Mouse (Mus musculus): ENCODE measurements around the gene Rnf121. TPM values are rescaled to one million over a fixed set of nuclear protein-coding genes. Genes with fewer than 3 reads are reported as not detected.

The Rnf121 gene
- polyA plus RNA-seq (2014; fragmentation: Illumina TruSeq; extraction: RNeasy Lipid Tissue Mini Kit (QIAGEN cat#74804); ENCODE audit: low read depth, low replicate concordance) = 18.5 TPM

DNA sequence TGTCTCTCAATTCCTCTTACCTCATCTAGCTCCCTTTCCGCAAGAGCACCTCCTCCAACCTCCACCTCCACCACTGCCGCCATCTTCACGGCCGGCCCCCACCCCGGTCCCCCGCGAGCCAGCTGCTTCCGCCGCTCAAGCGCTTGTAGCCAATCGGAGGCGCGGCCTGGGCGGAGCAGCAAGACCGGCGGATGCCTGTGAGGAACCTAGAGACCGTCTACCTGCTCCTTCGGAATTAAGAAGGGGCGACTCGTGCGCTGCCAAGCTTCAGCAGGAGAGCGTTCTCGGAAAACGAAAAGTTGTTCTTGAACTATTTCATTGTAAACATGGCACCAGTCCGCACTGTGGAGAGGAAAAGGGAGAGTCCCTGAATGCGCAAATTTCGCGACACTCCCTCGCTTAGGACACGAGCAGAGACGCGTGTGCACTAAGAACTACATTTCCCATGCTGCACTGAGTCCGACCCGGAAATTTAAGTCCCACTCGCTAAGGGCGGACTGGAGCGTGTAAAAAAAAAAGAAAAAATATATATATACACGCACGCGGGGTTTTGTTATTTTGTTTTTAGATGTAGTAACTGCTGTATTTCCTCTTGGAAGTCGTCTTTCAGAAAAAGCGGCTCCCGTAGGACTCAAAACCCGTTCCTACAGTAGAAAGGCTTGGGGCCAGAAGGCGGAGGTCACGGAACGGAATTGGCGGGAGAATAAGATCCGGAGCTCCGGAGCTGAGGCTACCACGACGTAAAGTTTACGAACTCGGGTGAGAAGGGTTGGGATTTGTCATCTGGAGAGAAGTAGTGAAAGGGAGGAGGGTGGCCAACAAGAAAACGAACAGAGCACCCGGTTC, at the start of gene Rnf121, which contains the start of the genes Xndc1 and Xntrpc:
Gene Rnf121, minus strand, starts transcription at position 424 of the 846 bp plus-strand sequence.
Gene Xndc1, plus strand, starts transcription at position 466 of the 846 bp plus-strand sequence.
Gene Xntrpc, plus strand, starts transcription at position 668 of the 846 bp plus-strand sequence.

DNA sequence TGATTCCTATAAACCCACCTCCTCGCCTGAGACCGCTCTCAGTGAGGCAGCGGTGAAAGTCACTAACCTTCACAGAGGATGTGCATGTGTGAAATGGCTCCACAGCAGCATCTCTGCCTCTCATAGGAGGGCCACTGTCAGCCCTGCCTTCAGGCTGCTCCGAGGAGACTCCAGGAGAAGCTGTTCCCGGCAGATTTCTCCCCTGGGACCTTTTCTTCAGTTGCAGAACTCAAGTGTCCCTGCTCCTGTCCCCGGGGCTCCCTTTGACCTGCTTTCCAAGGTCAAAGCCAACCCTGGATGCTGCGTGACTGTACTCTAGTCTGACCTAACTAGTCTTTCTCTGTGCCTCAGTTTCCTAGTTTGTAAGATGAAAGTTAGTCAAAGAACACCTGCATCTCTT, 43.9 kb upstream of the Rnf121 start, which contains the start of gene Art5:
Gene Art5, minus strand, starts transcription at position 319 of the 400 bp plus-strand sequence.

GRCm38 (mm10) chr7:102101487-102101886, 36.2 kb upstream of the Rnf121 start, which contains the start of gene Art1:
TSS of gene Art1 (plus strand) at chr7:102101743.

DNA sequence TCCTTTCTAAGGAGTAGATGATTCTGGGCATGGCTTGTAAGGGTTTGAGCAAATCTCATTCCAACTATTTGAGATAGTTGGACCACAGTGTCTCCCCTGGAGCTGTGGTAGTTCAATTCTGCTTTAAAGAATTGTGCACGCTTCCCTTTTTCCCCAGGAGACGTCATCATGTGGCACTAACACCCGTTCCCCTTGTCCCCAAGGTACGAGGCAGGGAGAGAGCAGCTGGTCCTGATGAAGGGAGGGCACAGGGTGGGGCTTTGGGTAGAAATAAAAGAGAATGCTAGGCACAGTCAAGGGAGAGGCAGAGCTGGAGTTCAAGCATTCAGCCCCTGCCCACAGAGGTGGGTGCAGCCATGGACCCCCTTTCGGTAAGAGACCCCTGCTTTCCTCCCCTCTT, 17.5 kb upstream of the Rnf121 start, which contains the start of gene Trpc2:
Gene Trpc2, plus strand, starts transcription at position 301 of the 400 bp plus-strand sequence.

GRCm38 (mm10) chr7:102018590-102018989, 46.7 kb downstream of the Rnf121 start, which contains the start of gene Il18bp:
TSS of gene Il18bp (minus strand) at chr7:102018690.

Other genes starting within 250 kb of the Rnf121 start
- not detected for gene Phox2a, start 247.2 kb downstream of the Rnf121 start, polyA plus RNA-seq (2014; fragmentation: Illumina TruSeq; extraction: RNeasy Lipid Tissue Mini Kit (QIAGEN cat#74804); ENCODE audit: low read depth, low replicate concordance)
- gene Inppl1, start 227.2 kb downstream of the Rnf121 start, polyA plus RNA-seq (2014; fragmentation: Illumina TruSeq; extraction: RNeasy Lipid Tissue Mini Kit (QIAGEN cat#74804); ENCODE audit: low read depth, low replicate concordance) = 37.8 TPM
- 1.2 TPM for gene Folr2, start 208.3 kb downstream of the Rnf121 start, polyA plus RNA-seq (2014; fragmentation: Illumina TruSeq; extraction: RNeasy Lipid Tissue Mini Kit (QIAGEN cat#74804); ENCODE audit: low read depth, low replicate concordance)
- 10.9 TPM for gene Anapc15, start 201.8 kb downstream of the Rnf121 start, polyA plus RNA-seq (2014; fragmentation: Illumina TruSeq; extraction: RNeasy Lipid Tissue Mini Kit (QIAGEN cat#74804); ENCODE audit: low read depth, low replicate concordance)
- gene Folr1, start 194.7 kb downstream of the Rnf121 start, polyA plus RNA-seq (2014; fragmentation: Illumina TruSeq; extraction: RNeasy Lipid Tissue Mini Kit (QIAGEN cat#74804); ENCODE audit: low read depth, low replicate concordance) = not detected
- gene Lamtor1, start 159.6 kb downstream of the Rnf121 start, polyA plus RNA-seq (2014; fragmentation: Illumina TruSeq; extraction: RNeasy Lipid Tissue Mini Kit (QIAGEN cat#74804); ENCODE audit: low read depth, low replicate concordance) = 11.3 TPM
- gene Tomt, start 159.1 kb downstream of the Rnf121 start, polyA plus RNA-seq (2014; fragmentation: Illumina TruSeq; extraction: RNeasy Lipid Tissue Mini Kit (QIAGEN cat#74804); ENCODE audit: low read depth, low replicate concordance) = not detected
- 5.4 TPM for gene Lrrc51, start 131.6 kb downstream of the Rnf121 start, polyA plus RNA-seq (2014; fragmentation: Illumina TruSeq; extraction: RNeasy Lipid Tissue Mini Kit (QIAGEN cat#74804); ENCODE audit: low read depth, low replicate concordance)
- gene Numa1, start 131.4 kb downstream of the Rnf121 start, polyA plus RNA-seq (2014; fragmentation: Illumina TruSeq; extraction: RNeasy Lipid Tissue Mini Kit (QIAGEN cat#74804); ENCODE audit: low read depth, low replicate concordance) = 86.8 TPM
- gene Il18bp, start 46.8 kb downstream of the Rnf121 start, polyA plus RNA-seq (2014; fragmentation: Illumina TruSeq; extraction: RNeasy Lipid Tissue Mini Kit (QIAGEN cat#74804); ENCODE audit: low read depth, low replicate concordance) = 8.7 TPM
- 17.0 TPM for gene Xndc1, start within 50 bp of the Rnf121 start, polyA plus RNA-seq (2014; fragmentation: Illumina TruSeq; extraction: RNeasy Lipid Tissue Mini Kit (QIAGEN cat#74804); ENCODE audit: low read depth, low replicate concordance)
- 0.25 TPM for gene Xntrpc, start 244 bp upstream of the Rnf121 start, polyA plus RNA-seq (2014; fragmentation: Illumina TruSeq; extraction: RNeasy Lipid Tissue Mini Kit (QIAGEN cat#74804); ENCODE audit: low read depth, low replicate concordance)
- gene Trpc2, start 17.6 kb upstream of the Rnf121 start, polyA plus RNA-seq (2014; fragmentation: Illumina TruSeq; extraction: RNeasy Lipid Tissue Mini Kit (QIAGEN cat#74804); ENCODE audit: low read depth, low replicate concordance) = not detected
- not detected for gene Art1, start 36.3 kb upstream of the Rnf121 start, polyA plus RNA-seq (2014; fragmentation: Illumina TruSeq; extraction: RNeasy Lipid Tissue Mini Kit (QIAGEN cat#74804); ENCODE audit: low read depth, low replicate concordance)
- not detected for gene Art5, start 44.0 kb upstream of the Rnf121 start, polyA plus RNA-seq (2014; fragmentation: Illumina TruSeq; extraction: RNeasy Lipid Tissue Mini Kit (QIAGEN cat#74804); ENCODE audit: low read depth, low replicate concordance)
- not detected for gene Chrna10, start 51.4 kb upstream of the Rnf121 start, polyA plus RNA-seq (2014; fragmentation: Illumina TruSeq; extraction: RNeasy Lipid Tissue Mini Kit (QIAGEN cat#74804); ENCODE audit: low read depth, low replicate concordance)
- gene Nup98, start 144.7 kb upstream of the Rnf121 start, polyA plus RNA-seq (2014; fragmentation: Illumina TruSeq; extraction: RNeasy Lipid Tissue Mini Kit (QIAGEN cat#74804); ENCODE audit: low read depth, low replicate concordance) = 44.0 TPM
- 94.1 TPM for gene Pgap2, start 144.7 kb upstream of the Rnf121 start, polyA plus RNA-seq (2014; fragmentation: Illumina TruSeq; extraction: RNeasy Lipid Tissue Mini Kit (QIAGEN cat#74804); ENCODE audit: low read depth, low replicate concordance)
- 3.7 TPM for gene Rhog, start 190.6 kb upstream of the Rnf121 start, polyA plus RNA-seq (2014; fragmentation: Illumina TruSeq; extraction: RNeasy Lipid Tissue Mini Kit (QIAGEN cat#74804); ENCODE audit: low read depth, low replicate concordance)
- 23.3 TPM for gene Stim1, start 202.3 kb upstream of the Rnf121 start, polyA plus RNA-seq (2014; fragmentation: Illumina TruSeq; extraction: RNeasy Lipid Tissue Mini Kit (QIAGEN cat#74804); ENCODE audit: low read depth, low replicate concordance)